Mouse (Mus musculus): ENCODE measurements around the gene Tlr13. TPM values are rescaled to one million over a fixed set of nuclear protein-coding genes. Genes with fewer than 3 reads are reported as not detected.

Tlr13 gene
- polyA plus RNA-seq (2015; fragmentation: Nextera tagmentation; extraction: Ambion mirVana) = 1.4 and 2.0 TPM in 2 replicates

GRCm38 (mm10) chrX:106142936-106143335 lies at the start of gene Tlr13:
Gene Tlr13 (plus strand): TSS chrX:106143204.

GRCm38 (mm10) chrX:106186713-106187649 lies 44.0 kb downstream of the Tlr13 start, which contains the start of gene Pgk1:
Gene Pgk1 (plus strand): TSS chrX:106187100.

Other genes starting within 250 kb of the Tlr13 start
- gene Atrx, start 213.8 kb upstream of the Tlr13 start, polyA plus RNA-seq (2015; fragmentation: Nextera tagmentation; extraction: Ambion mirVana) = 81.8 and 117 TPM in 2 replicates
- 23.7 and 30.6 TPM in 2 replicates for gene Magt1, start 131.3 kb upstream of the Tlr13 start, polyA plus RNA-seq (2015; fragmentation: Nextera tagmentation; extraction: Ambion mirVana)
- 590 and 1,189 TPM in 2 replicates for gene Cox7b, start 127.5 kb upstream of the Tlr13 start, polyA plus RNA-seq (2015; fragmentation: Nextera tagmentation; extraction: Ambion mirVana)
- gene Atp7a, start 115.9 kb upstream of the Tlr13 start, polyA plus RNA-seq (2015; fragmentation: Nextera tagmentation; extraction: Ambion mirVana) = 19.1 and 21.0 TPM in 2 replicates
- gene Pgk1, start 43.9 kb downstream of the Tlr13 start, polyA plus RNA-seq (2015; fragmentation: Nextera tagmentation; extraction: Ambion mirVana) = 130 and 194 TPM in 2 replicates
- gene Taf9b, start 78.0 kb downstream of the Tlr13 start, polyA plus RNA-seq (2015; fragmentation: Nextera tagmentation; extraction: Ambion mirVana) = 15.0 and 25.4 TPM in 2 replicates
- 0.08 TPM in 1 of 2 replicates, not detected in the other for gene Fnd3c2, start 112.2 kb downstream of the Tlr13 start, polyA plus RNA-seq (2015; fragmentation: Nextera tagmentation; extraction: Ambion mirVana)

Data from adrenal gland, postnatal 0 days (tissue).